Mouse (Mus musculus) heart, adult 8-10 months (tissue): ENCODE data around the gene Spata22. TPM values are rescaled to one million over a fixed set of nuclear protein-coding genes. Genes with fewer than 3 reads are reported as not detected.

Source experiments
- total RNA-seq, 4 experiments: library from RNA; stranded (reverse); gene quantifications; 2 replicates each; pipeline ENCODE4 v1.2.4; 2022

Spata22 gene
- total RNA-seq, 4 experiments from 2014 or later = not detected

Other genes starting within 250 kb of the Spata22 start
- gene Itgae, start 239.2 kb upstream of the Spata22 start, total RNA-seq = under 1 TPM in 2 of 4 experiments, not detected in 2; 0.22 to 0.38 TPM
- gene Haspin, start 191.4 kb upstream of the Spata22 start, total RNA-seq = under 1 TPM; 0.08 to 0.37 (median 0.14) TPM
- 10 to 100 TPM; 14.2 to 19.7 (median 16.6) TPM for gene P2rx5, start 169.3 kb upstream of the Spata22 start, total RNA-seq
- 10 to 100 TPM; 80.9 to 93.8 (median 89.9) TPM for gene Emc6, start 152.7 kb upstream of the Spata22 start, total RNA-seq
- gene Tax1bp3, start 152.7 kb upstream of the Spata22 start, total RNA-seq = 10 to 100 TPM; 36.7 to 52.6 (median 46.8) TPM
- 1 to 10 TPM; 7.5 to 10.0 (median 9.6) TPM for gene Ctns, start 130.7 kb upstream of the Spata22 start, total RNA-seq
- gene Shpk, start 130.3 kb upstream of the Spata22 start, total RNA-seq = 1 to 10 TPM in 3 of 4 experiments, under 1 TPM in 1; 0.68 to 1.7 (median 1.4) TPM
- gene Trpv1, start 95.4 kb upstream of the Spata22 start, total RNA-seq = under 1 TPM in 1 of 4 experiments, not detected in 3; 0.09 TPM
- gene Trpv3, start 62.4 kb upstream of the Spata22 start, total RNA-seq = under 1 TPM in 2 of 4 experiments, not detected in 2; 0.06 TPM
- 1 to 10 TPM; 2.5 to 3.4 (median 2.8) TPM for gene Aspa, start 145 bp upstream of the Spata22 start, total RNA-seq
- gene Gm49340, start within 50 bp of the Spata22 start, total RNA-seq = not detected
- not detected for gene Olfr20, start 21.0 kb downstream of the Spata22 start, total RNA-seq
- gene Olfr376, start 41.5 kb downstream of the Spata22 start, total RNA-seq = not detected
- not detected for gene Olfr1, start 69.9 kb downstream of the Spata22 start, total RNA-seq
- gene Olfr378, start 98.7 kb downstream of the Spata22 start, total RNA-seq = not detected
- gene Olfr380, start 127.8 kb downstream of the Spata22 start, total RNA-seq = not detected
- not detected for gene Olfr381, start 161.9 kb downstream of the Spata22 start, total RNA-seq
- not detected for gene Olfr382, start 187.5 kb downstream of the Spata22 start, total RNA-seq